Mouse (Mus musculus): ENCODE data around the gene Tekt1. TPM values are rescaled to one million over a fixed set of nuclear protein-coding genes. Genes with fewer than 3 reads are reported as not detected.

The Tekt1 gene
- polyA plus RNA-seq, 1 experiment from 2014 or later, result 5.8 TPM

GRCm38 (mm10) chr11:72311355-72312001 is 50.8 kb downstream of the Tekt1 start:
- no peaks in the 10 kb centered on the region for H3K9me3 ChIP-seq (ENCODE audit: control insufficient read depth, low read length)
- H3K4me2 ChIP-seq (replicated peaks; ENCODE audit: low read depth, low read length), result no peak overlapping the region
- H3K9ac ChIP-seq (ENCODE audit: low read depth, low read length), result no peak overlapping the region
- 80% methylated on average over 10 of the region's 10 CpGs for WGBS
- H3K4me1 ChIP-seq (ENCODE audit: control insufficient read depth, insufficient read depth, low read length), result no peaks in the 10 kb centered on the region
- no peak overlapping the region for H3K27ac ChIP-seq (ENCODE audit: low read depth, low read length)
- ATAC-seq (ENCODE audit: low FRiP score, low TSS enrichment), result no peak
- no peak overlapping the region for H3K4me3 ChIP-seq (ENCODE audit: low read length)
- H3K36me3 ChIP-seq (ENCODE audit: control insufficient read depth, insufficient read depth, low read length), result no peaks in the 10 kb centered on the region
- H3K27me3 ChIP-seq (ENCODE audit: control insufficient read depth, insufficient read depth, low read length), result peaks cover 14% of the 10 kb centered on the region

- H3K9me3 ChIP-seq (ENCODE audit: control insufficient read depth, low read length), result no peaks in the 10 kb centered on the region
- H3K36me3 ChIP-seq (ENCODE audit: control insufficient read depth, insufficient read depth, low read length), result no peaks in the 10 kb centered on the region
- no peaks in the 10 kb centered on the region for H3K4me1 ChIP-seq (ENCODE audit: control insufficient read depth, insufficient read depth, low read length)
- ATAC-seq (ENCODE audit: low FRiP score, low TSS enrichment), result no peak
- no peak overlapping the region for H3K27ac ChIP-seq (ENCODE audit: low read depth, low read length)
- H3K9ac ChIP-seq (ENCODE audit: low read depth, low read length), result no peak overlapping the region
- WGBS, result 85% methylated on average over 4 of the region's 4 CpGs
- no peak overlapping the region for H3K4me2 ChIP-seq (replicated peaks; ENCODE audit: low read depth, low read length)
- no peak overlapping the region for H3K4me3 ChIP-seq (ENCODE audit: low read length)
- H3K27me3 ChIP-seq (ENCODE audit: control insufficient read depth, insufficient read depth, low read length), result peaks cover 14% of the 10 kb centered on the region
These were observed 51.8 kb downstream of the Tekt1 start for GRCm38 (mm10) chr11:72310491-72310890.

GRCm38 (mm10) chr11:72308982-72309381 is 53.3 kb downstream of the Tekt1 start:
- Histone ChIP-seq H3K4me2 (replicated peaks; ENCODE audit: low read depth, low read length) (no peak overlapping the region), H3K36me3 (ENCODE audit: control insufficient read depth, insufficient read depth, low read length) (no peaks in the 10 kb centered on the region), H3K4me1 (ENCODE audit: control insufficient read depth, insufficient read depth, low read length) (no peaks in the 10 kb centered on the region), H3K4me3 (ENCODE audit: low read length) (no peak overlapping the region), H3K9ac (ENCODE audit: low read depth, low read length) (no peak overlapping the region), H3K27ac (ENCODE audit: low read depth, low read length) (no peak overlapping the region), H3K27me3 (ENCODE audit: control insufficient read depth, insufficient read depth, low read length) (peaks cover 7% of the 10 kb centered on the region), H3K9me3 (ENCODE audit: control insufficient read depth, low read length) (no peaks in the 10 kb centered on the region)
- ATAC-seq (ENCODE audit: low FRiP score, low TSS enrichment), result no peak
- 66% methylated on average over 2 of the region's 2 CpGs for WGBS

- no peak overlapping the region for H3K4me2 ChIP-seq (replicated peaks; ENCODE audit: low read depth, low read length)
- H3K9ac ChIP-seq (ENCODE audit: low read depth, low read length), result no peak overlapping the region
- H3K4me3 ChIP-seq (ENCODE audit: low read length), result no peak overlapping the region
- H3K9me3 ChIP-seq (ENCODE audit: control insufficient read depth, low read length), result no peaks in the 10 kb centered on the region
- H3K27me3 ChIP-seq (ENCODE audit: control insufficient read depth, insufficient read depth, low read length), result no peaks in the 10 kb centered on the region
- ATAC-seq (ENCODE audit: low FRiP score, low TSS enrichment), result no peak
- H3K36me3 ChIP-seq (ENCODE audit: control insufficient read depth, insufficient read depth, low read length), result no peaks in the 10 kb centered on the region
- 83% methylated on average over 5 of the region's 5 CpGs for WGBS
- H3K27ac ChIP-seq (ENCODE audit: low read depth, low read length), result no peak overlapping the region
- H3K4me1 ChIP-seq (ENCODE audit: control insufficient read depth, insufficient read depth, low read length), result no peaks in the 10 kb centered on the region
These were observed 54.8 kb downstream of the Tekt1 start for GRCm38 (mm10) chr11:72307461-72307860.

GRCm38 (mm10) chr11:72302230-72302629 is 60.0 kb downstream of the Tekt1 start:
- no peak overlapping the region for H3K4me2 ChIP-seq (replicated peaks; ENCODE audit: low read depth, low read length)

GRCm38 (mm10) chr11:72301334-72301733 is 60.9 kb downstream of the Tekt1 start, which contains the start of gene Xaf1:
Gene Xaf1, plus strand, starts transcription at chr11:72301629.
- H3K9ac ChIP-seq (ENCODE audit: low read depth, low read length), result no peak within 1 kb of the TSS
- 0 out of 2 replicates have a peak, but pooled peaks have one; percentile 72 for ATAC-seq (ENCODE audit: low FRiP score, low TSS enrichment)
- H3K27ac ChIP-seq (ENCODE audit: low read depth, low read length), result no peak within 1 kb of the TSS
- H3K4me1 ChIP-seq (ENCODE audit: control insufficient read depth, insufficient read depth, low read length), result peaks cover 9% of the 10 kb centered on the region; the same call in 1 of the 2 replicates
- H3K9me3 ChIP-seq (ENCODE audit: control insufficient read depth, low read length), result 0 out of 2 replicates have a peak, but pooled peaks cover 4% of the 10 kb centered on the region
- H3K27me3 ChIP-seq (ENCODE audit: control insufficient read depth, insufficient read depth, low read length), result no peaks in the 10 kb centered on the region
- peak within 1 kb of the TSS; percentile 15 for H3K4me3 ChIP-seq (ENCODE audit: low read length)
- H3K4me2 ChIP-seq (replicated peaks; ENCODE audit: low read depth, low read length), result peak within 1 kb of the TSS; percentile 24; the same call in 1 of the 2 replicates
- WGBS, result 11% methylated on average over 6 of the region's 6 CpGs
- H3K36me3 ChIP-seq (ENCODE audit: control insufficient read depth, insufficient read depth, low read length), result no peaks in the 10 kb centered on the region

More at GRCm38 (mm10) chr11:72302230-72302629, 60.0 kb downstream of the Tekt1 start:
- Histone ChIP-seq H3K36me3 (ENCODE audit: control insufficient read depth, insufficient read depth, low read length) (no peaks in the 10 kb centered on the region), H3K4me1 (ENCODE audit: control insufficient read depth, insufficient read depth, low read length) (peaks cover 9% of the 10 kb centered on the region; the same call in 1 of the 2 replicates), H3K9me3 (ENCODE audit: control insufficient read depth, low read length) (0 out of 2 replicates have a peak, but pooled peaks cover 4% of the 10 kb centered on the region), H3K4me3 (ENCODE audit: low read length) (no peak overlapping the region), H3K27ac (ENCODE audit: low read depth, low read length) (no peak overlapping the region), H3K27me3 (ENCODE audit: control insufficient read depth, insufficient read depth, low read length) (no peaks in the 10 kb centered on the region), H3K9ac (ENCODE audit: low read depth, low read length) (no peak overlapping the region)
- WGBS, result 82% methylated on average over 7 of the region's 7 CpGs
- no peak for ATAC-seq (ENCODE audit: low FRiP score, low TSS enrichment)

Small RNA genes within 50 kb of the gene (microRNA-seq; reads per million reads assigned to microRNA genes)
- gene Mir6338, result not detected

Other genes starting within 250 kb of the Tekt1 start
- 0.07 and 0.09 TPM in 2 replicates for gene Pitpnm3, start 226.7 kb downstream of the Tekt1 start, polyA plus RNA-seq (2014; fragmentation: Nextera tagmentation; extraction: Ambion mirVana)
- gene Gm43951, start 155.6 kb downstream of the Tekt1 start, polyA plus RNA-seq (2014; fragmentation: Nextera tagmentation; extraction: Ambion mirVana), result not detected in 2 replicates
- 9.5 and 18.1 TPM in 2 replicates for gene 4933427D14Rik, start 155.0 kb downstream of the Tekt1 start, polyA plus RNA-seq (2014; fragmentation: Nextera tagmentation; extraction: Ambion mirVana)
- 207 and 237 TPM in 2 replicates for gene Txndc17, start 154.9 kb downstream of the Tekt1 start, polyA plus RNA-seq (2014; fragmentation: Nextera tagmentation; extraction: Ambion mirVana)
- gene Med31, start 146.8 kb downstream of the Tekt1 start, polyA plus RNA-seq (2014; fragmentation: Nextera tagmentation; extraction: Ambion mirVana), result 45.6 and 62.1 TPM in 2 replicates
- gene Slc13a5, start 95.2 kb downstream of the Tekt1 start, polyA plus RNA-seq (2014; fragmentation: Nextera tagmentation; extraction: Ambion mirVana), result 0.15 and 0.26 TPM in 2 replicates
- 4.2 and 4.8 TPM in 2 replicates for gene Xaf1, start 60.8 kb downstream of the Tekt1 start, polyA plus RNA-seq (2014; fragmentation: Nextera tagmentation; extraction: Ambion mirVana)
- not detected in 2 replicates for gene Fbxo39, start 48.0 kb downstream of the Tekt1 start, polyA plus RNA-seq (2014; fragmentation: Nextera tagmentation; extraction: Ambion mirVana)
- gene Smtnl2, start 49.3 kb upstream of the Tekt1 start, polyA plus RNA-seq (2014; fragmentation: Nextera tagmentation; extraction: Ambion mirVana), result 30.0 and 56.1 TPM in 2 replicates
- gene Ggt6, start 73.1 kb upstream of the Tekt1 start, polyA plus RNA-seq (2014; fragmentation: Nextera tagmentation; extraction: Ambion mirVana), result 0.31 and 0.76 TPM in 2 replicates
- 129 and 173 TPM in 2 replicates for gene Mybbp1a, start 78.9 kb upstream of the Tekt1 start, polyA plus RNA-seq (2014; fragmentation: Nextera tagmentation; extraction: Ambion mirVana)
- 2.0 and 2.4 TPM in 2 replicates for gene Spns2, start 127.5 kb upstream of the Tekt1 start, polyA plus RNA-seq (2014; fragmentation: Nextera tagmentation; extraction: Ambion mirVana)
- gene Spns3, start 188.1 kb upstream of the Tekt1 start, polyA plus RNA-seq (2014; fragmentation: Nextera tagmentation; extraction: Ambion mirVana), result 0.20 and 0.29 TPM in 2 replicates
- gene Ube2g1, start 244.8 kb upstream of the Tekt1 start, polyA plus RNA-seq (2014; fragmentation: Nextera tagmentation; extraction: Ambion mirVana), result 68.1 and 82.1 TPM in 2 replicates